Mouse (Mus musculus): ENCODE data around the gene Hdac5.

Gene Hdac5

DNA sequence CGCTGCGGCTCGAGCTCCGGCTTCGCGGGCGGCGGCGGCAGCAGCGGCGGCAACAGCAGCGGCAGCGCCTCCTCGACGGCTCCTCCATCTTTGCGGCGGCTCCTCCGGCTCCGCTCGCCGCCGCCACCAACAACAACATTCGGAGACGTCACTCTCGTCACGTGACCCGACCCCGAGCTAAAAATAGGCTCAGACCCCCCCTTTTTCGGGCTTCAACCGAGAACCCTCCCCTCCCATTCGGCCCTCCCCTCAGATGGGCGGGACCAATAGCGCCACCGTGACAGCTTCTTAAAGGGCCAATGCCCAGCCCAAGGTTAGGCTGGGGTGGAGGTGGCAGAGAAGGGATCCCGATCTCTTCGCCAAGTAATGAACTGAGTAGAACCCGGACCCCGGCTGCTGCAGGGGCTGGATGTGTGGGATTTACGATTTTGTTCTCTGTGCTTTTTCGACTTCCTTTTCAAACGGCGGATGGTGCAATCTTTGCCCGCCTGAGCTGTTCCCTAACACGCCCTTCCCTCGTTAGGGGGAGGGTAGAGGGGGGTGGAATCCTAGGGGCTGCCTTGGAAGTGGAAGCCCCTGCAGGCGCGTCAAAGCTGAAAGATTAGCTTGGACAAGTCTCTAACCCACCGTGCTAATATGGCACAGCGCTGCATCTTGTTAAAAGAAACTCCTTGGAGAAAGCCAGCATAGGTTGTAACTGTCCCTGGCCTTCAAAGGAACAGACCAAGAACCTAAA is at the start of gene Hdac5:
Gene Hdac5, minus strand, starts transcription at position 161 of the 736 bp plus-strand sequence.
- peak; percentile 76 for ATAC-seq (ENCODE audit: low TSS enrichment)

GRCm38 (mm10) chr11:102279595-102279994 is 49.6 kb upstream of the Hdac5 start:
- no peak for ATAC-seq (ENCODE audit: low TSS enrichment)

- no peak for ATAC-seq (ENCODE audit: low TSS enrichment)
These were observed 47.8 kb upstream of the Hdac5 start for GRCm38 (mm10) chr11:102277754-102278153.

DNA sequence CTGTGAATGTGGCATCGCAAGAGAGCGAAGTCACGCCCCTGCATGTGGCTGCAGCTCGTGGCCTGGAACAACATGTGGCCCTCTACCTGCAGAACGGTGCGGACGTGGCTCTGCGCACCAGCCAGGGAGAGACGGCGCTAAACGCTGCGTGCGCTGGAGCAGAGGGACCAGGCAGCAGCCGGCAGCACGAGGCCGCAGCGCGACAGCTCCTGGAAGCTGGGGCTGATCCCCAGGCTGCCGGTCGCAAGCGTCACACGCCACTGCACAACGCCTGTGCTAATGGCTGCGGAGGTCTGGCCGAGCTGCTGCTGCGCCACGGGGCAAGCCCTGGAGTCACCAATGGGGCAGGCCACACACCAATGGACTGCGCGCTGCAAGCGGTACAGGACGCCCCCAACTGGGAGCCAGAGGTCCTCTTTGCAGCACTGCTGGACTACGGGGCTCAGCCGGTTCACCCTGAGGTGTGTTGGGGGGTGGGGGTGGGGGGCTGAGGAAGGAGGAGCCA is 46.5 kb upstream of the Hdac5 start:
- peak; percentile 52; the same call in 1 of the 2 replicates for ATAC-seq (ENCODE audit: low TSS enrichment)

DNA sequence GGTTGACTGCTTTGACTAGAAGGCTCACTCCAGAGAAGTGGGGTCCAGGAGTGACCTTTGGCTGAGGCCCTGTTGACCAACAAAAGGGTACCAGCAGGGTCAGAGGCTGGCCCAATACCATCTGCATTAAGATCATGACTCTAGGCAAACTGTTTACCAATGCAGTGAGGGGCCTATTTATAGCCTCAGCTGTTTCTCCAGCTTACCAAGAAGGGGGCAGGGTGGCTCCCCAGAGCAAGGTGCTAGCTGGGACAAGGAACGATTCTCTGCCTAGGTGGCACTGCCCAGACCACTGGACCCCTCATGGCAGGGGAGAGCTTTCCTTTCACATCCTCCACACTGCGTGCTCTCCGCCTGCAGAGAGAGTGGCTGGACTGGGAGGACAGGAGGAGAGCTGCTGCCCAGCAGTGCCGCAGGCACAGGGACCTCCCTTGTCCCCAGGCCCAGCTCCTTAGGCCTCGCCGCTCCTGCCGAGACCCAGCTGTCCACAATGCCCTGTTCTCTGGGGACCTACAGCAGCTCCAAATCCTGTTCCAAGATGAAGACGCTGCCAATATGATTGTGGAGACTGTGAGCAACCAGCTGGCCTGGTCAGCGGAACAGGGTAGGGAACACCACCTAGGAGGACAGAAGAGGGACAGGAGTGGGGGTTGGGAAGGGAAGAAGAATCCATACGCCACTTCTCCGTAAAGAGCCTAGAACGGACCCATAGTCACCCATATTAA is 38.7 kb upstream of the Hdac5 start, which contains the start of gene Asb16:
Gene Asb16, plus strand, starts transcription at position 224 of the 725 bp plus-strand sequence.
- no peak for ATAC-seq (ENCODE audit: low TSS enrichment)

- ATAC-seq (ENCODE audit: low TSS enrichment), result peak; percentile 91
These were observed 37.5 kb upstream of the Hdac5 start for GRCm38 (mm10) chr11:102267480-102267879.

- ATAC-seq (ENCODE audit: low TSS enrichment), result no peak
These were observed 36.8 kb upstream of the Hdac5 start for GRCm38 (mm10) chr11:102266631-102267355.

DNA sequence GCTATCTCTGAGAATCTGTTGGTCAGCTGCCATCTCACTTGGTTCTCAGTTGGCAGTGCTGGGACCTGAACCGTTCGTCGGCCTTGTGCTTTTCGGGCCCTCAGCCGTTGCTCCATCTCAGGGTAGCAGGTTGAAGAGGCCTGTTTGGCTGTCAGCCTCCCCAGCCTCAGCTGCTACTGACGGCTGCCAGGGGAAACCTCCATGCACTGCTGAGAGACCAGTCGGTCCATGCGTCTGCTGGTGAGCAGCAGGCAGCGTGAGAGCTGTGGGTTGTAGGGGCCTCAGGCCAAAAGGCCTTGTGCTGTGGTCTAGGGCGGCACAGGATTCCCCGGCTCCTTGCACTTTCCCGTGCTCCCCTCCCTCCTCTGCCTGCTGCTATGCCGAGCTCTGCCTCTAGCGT is 35.9 kb upstream of the Hdac5 start:
- no peak for ATAC-seq (ENCODE audit: low TSS enrichment)

GRCm38 (mm10) chr11:102263211-102263610 is 33.2 kb upstream of the Hdac5 start:
- no peak for ATAC-seq (ENCODE audit: low TSS enrichment)

GRCm38 (mm10) chr11:102258521-102258920 is 28.6 kb upstream of the Hdac5 start:
- no peak for ATAC-seq (ENCODE audit: low TSS enrichment)

GRCm38 (mm10) chr11:102258095-102258494 is 28.1 kb upstream of the Hdac5 start:
- ATAC-seq (ENCODE audit: low TSS enrichment), result no peak

- ATAC-seq (ENCODE audit: low TSS enrichment), result peak; percentile 23; the same call in 1 of the 2 replicates
These were observed 27.5 kb upstream of the Hdac5 start for GRCm38 (mm10) chr11:102257514-102257913.

DNA sequence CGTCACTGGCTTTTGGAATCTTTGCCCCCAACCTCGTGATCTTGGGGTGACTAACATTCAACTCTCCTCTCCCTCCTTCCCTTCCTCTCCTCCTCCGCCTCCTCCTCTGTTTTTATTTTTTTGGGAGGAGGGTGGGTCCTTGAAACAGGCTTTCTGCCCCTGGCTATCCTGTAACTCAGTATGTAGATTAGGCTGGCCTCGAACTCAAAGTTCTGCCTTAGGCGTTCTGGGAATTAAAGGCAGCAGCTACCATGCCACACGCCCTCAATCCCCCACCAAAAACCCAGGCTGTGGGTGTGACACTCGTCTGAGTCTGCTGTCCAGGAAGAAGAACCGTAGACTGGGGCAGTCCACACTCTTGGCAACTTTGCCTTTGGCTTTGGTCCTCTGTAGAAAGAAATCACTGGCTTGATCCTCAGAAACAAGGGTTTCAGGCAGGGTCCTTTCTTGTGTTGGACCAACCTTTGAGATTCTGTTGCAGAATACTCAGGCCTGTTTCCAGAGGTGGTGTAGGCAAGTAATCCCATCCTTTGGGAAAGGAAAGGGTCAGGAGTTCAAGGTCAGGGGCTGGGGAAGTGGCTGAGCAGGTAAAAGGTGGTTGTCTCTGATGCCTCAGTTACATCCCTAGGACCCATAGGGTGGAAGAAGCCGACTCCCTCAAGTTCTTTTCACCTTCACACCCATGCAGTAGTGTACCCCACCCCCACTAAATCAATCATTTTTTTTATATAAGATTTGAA is 19.6 kb upstream of the Hdac5 start:
- no peak for ATAC-seq (ENCODE audit: low TSS enrichment)

- peak; percentile 42; the same call in 1 of the 2 replicates for ATAC-seq (ENCODE audit: low TSS enrichment)
These were observed 18.8 kb upstream of the Hdac5 start, which contains the start of gene BC030867 for GRCm38 (mm10) chr11:102248630-102249230. BC030867 (plus strand) TSS chr11:102248882.

- ATAC-seq (ENCODE audit: low TSS enrichment), result no peak
These were observed 16.9 kb upstream of the Hdac5 start for GRCm38 (mm10) chr11:102246871-102247270.

DNA sequence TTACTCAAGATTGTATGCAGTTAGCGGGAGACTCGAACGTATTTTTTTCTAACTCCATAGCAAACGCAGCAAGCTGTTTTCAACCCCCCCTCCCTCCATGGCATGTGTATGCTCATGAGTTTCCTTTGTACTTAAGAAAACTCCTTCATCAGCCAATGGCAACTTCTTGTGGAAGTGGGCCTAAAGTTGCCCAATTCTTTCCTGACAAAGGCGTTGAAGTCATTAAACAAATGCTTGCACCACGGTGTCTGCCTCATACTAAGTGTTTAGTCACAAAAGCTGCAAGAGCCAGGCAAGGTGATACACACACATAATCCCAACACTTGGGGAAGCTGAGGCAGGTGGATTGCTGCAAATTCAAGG is 16.3 kb upstream of the Hdac5 start:
- no peak for ATAC-seq (ENCODE audit: low TSS enrichment)

GRCm38 (mm10) chr11:102245581-102246272 is 15.8 kb upstream of the Hdac5 start:
- ATAC-seq (ENCODE audit: low TSS enrichment), result no peak

DNA sequence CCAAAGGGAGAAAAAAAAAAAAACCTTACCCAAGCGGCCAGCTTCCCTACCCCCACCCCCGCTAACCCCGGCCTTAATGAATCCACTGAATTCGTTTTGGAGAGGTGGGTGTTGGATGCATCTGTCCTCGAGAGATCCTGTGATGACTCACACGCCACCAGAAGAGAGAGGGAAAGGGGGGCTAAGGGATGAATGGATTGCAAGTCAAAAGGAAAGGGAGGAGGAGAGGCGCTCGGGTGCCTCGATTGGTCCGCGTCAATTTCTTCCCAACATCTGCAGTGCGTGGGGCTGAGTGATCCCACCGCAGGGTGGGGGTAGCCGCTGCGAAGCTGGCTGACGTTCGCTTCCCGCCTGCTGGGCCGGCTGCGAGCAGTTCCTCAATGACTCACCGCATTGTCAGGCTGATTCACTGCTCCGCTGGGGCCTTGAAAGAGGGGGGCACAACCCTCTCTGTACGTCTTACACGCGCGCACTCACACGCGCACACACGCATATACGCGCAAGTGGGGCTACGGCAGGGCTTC is 15.0 kb upstream of the Hdac5 start:
- peak; percentile 91 for ATAC-seq (ENCODE audit: low TSS enrichment)

DNA sequence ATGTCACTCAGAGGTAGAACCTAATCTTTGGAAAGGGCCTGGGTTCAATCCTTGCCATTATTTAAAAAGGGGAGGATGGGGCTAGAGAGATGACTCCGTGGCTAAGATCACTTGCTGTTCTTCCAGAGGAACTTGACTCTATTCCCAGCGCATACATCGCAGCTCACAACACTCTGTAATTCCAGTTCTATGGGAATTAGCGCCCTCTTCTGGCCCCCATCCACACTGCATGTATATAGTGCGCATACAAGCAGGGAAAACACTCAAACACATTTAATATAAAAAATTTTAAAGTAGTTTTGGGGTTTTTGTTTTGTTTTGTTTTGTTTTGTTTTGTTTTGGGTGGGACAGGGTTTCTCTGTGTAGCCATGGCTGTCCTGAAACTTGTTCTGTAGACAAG is 11.9 kb upstream of the Hdac5 start:
- no peak for ATAC-seq (ENCODE audit: low TSS enrichment)

GRCm38 (mm10) chr11:102241246-102241645 is 11.3 kb upstream of the Hdac5 start:
- no peak for ATAC-seq (ENCODE audit: low TSS enrichment)

Data from frontal cortex, adult (tissue).